Mouse (Mus musculus): ENCODE measurements around the gene Pou2f2. TPM values are rescaled to one million over a fixed set of nuclear protein-coding genes. Genes with fewer than 3 reads are reported as not detected.

Pou2f2 gene
- total and polyA plus RNA-seq, 3 experiments = 8.9 to 102 (median 46.1) TPM

DNA sequence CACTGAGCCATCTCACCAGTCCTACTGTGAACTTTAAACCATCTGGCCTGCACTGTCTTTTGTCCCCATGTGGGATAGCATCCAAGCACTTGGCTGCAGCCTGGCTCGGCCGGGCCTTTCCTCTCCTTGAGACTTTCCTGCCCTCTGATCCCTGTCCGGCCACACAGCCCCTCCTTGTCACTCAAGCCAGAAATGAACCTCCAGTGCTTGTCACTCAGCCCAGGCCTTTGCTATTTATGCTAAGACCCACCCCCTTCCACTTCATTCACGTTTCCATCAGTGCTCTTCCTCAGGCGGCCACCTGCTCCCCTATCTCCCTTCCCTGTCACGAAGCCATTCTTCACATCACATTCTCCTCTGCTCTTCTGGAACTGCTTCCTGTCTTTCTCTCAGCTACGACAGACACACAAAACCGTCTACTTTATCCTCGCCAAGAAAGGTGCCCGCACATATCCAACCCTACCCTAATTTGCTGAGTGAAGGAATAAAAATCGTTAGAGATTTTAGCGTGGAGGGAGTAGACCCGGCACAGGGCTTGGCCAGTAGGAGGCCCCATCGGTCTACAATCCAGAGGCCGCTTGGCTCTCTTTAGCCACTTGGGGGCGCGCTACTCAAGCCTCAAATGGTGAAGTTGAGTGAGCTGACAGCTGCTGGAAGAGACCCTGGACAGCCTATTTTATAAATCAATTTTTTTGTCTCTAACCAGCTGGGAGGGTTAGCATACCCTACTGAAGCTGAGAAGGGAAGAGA is 73.9 kb downstream of the Pou2f2 start (continued):
- TF ChIP-seq MAZ (IDR thresholded peaks at IDR 0.05; ENCODE audit: low read depth, low read length) (peak; percentile 80), ZKSCAN1 (IDR thresholded peaks at IDR 0.05; ENCODE audit: borderline replicate concordance, low read depth, low read length) (no peak), CTCF (conservative IDR thresholded peaks at IDR 0.05 in 1 of 2, IDR thresholded peaks at IDR 0.05 in 1 of 2; ENCODE audit: low read depth in 2 of 2, low read length in 2 of 2) (peak; percentile 49 to 100; a peak in 3 of 4 replicates), IRF4 (IDR thresholded peaks at IDR 0.05; ENCODE audit: low read depth, low read length) (peak; percentile 61), BHLHE40 (IDR thresholded peaks at IDR 0.05; ENCODE audit: low read depth, low read length) (no peak), MXI1 (IDR thresholded peaks at IDR 0.05; ENCODE audit: low read depth, low read length) (peak; percentile 85), ZC3H11A (IDR thresholded peaks at IDR 0.05; ENCODE audit: low read depth, low read length) (peak; percentile 95), EP300 (IDR thresholded peaks at IDR 0.05; ENCODE audit: low read length) (no peak)

DNA sequence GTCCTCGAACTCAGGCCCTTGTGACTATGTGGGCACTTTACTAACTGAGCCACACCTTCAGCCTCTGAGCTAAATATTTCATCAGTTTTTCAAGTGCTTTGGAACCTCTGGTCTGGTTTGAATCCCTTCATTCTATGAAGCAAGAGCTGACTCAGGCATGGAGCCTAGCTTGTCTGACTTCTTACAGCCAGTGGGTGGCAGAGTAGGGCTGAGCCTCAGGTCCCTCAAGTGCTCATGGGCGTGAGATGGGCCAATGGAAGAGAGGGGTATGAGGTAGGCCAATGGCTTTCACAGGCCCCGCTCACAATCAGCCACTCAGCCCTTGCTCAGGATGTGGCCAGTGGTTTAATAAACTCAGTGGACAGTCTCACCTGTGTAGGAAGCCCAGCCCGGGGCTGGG is 79.9 kb downstream of the Pou2f2 start:
- H3K27me3 ChIP-seq (replicated peaks) = no peaks in the 10 kb centered on the region
- H3K36me3 ChIP-seq (replicated peaks in 1 of 2; ENCODE audit: control insufficient read depth in 1 of 2, insufficient read depth in 1 of 2, low read length in 1 of 2) = peaks cover 81 to 92% of the 10 kb centered on the region in 2 experiments
- H3K9ac ChIP-seq (ENCODE audit: insufficient read depth, low read depth) = no peak overlapping the region
- dilution Hi-C loops (cut with MboI; ENCODE audit: extremely low pct_ligation_motif_present, extremely low pct_unique_long_range_greater_than_20kb, low sequenced_read_pairs) (no loop called here), in situ Hi-C loops (cut with MboI; ENCODE audit: low pct_ligation_motif_present, low pct_unique_long_range_greater_than_20kb, low sequenced_read_pairs) (loop anchor here (5.0 kb wide), 1 partner anchor 33 kb away; no protein-coding TSS in a partner anchor)
- no peak for TF ChIP-seq MEF2A (IDR thresholded peaks at IDR 0.05; ENCODE audit: borderline replicate concordance, low read depth, low read length)
- TF ChIP-seq CTCF (conservative IDR thresholded peaks at IDR 0.05 in 1 of 2, IDR thresholded peaks at IDR 0.05 in 1 of 2; ENCODE audit: low read depth in 2 of 2, low read length in 2 of 2) = peak in 1 of 2 experiments; percentile 36; a peak in 2 of 4 replicates
- no peak overlapping the region for H3K27ac ChIP-seq (ENCODE audit: insufficient read depth, low read depth)
- H3K79me2 ChIP-seq (replicated peaks; ENCODE audit: control insufficient read depth, extremely low read depth, insufficient read depth, poor library complexity, severe bottlenecking) = no peaks in the 10 kb centered on the region
- H3K4me2 ChIP-seq (ENCODE audit: insufficient read depth, low read depth, poor library complexity, severe bottlenecking) = no peak overlapping the region
- H3K9me3 ChIP-seq (replicated peaks; ENCODE audit: low read length) = no peaks in the 10 kb centered on the region
- DNase-seq (ENCODE audit: extremely low read depth) = no peak
- no peak overlapping the region for H3K4me3 ChIP-seq (replicated peaks in 1 of 3; ENCODE audit: low read depth in 2 of 3, low read length in 2 of 3, poor library complexity in 1 of 3)
- H3K4me1 ChIP-seq (ENCODE audit: control insufficient read depth in 1 of 2, insufficient read depth in 2 of 2) = no peaks in the 10 kb centered on the region

DNA sequence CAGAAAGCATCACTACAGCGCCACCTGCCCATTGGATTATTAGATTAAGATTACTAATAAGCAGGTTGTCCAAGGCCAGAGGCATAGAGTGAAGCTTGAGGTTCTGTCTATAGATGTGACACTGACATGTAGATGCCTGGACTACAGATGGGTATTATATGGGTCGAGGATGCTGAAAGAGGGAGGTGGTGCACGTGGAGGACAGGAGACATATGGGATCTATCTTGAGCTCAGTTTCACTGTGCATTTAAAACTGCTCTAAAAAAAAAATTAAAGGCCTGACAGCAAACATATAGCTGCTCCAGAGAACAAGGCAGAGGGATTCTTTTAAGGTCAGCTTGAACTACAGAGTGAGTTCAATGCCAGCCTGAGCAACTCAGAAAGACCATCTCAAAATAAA is 81.4 kb downstream of the Pou2f2 start:
- H3K4me3 ChIP-seq (replicated peaks in 1 of 3; ENCODE audit: low read depth in 2 of 3, low read length in 2 of 3, poor library complexity in 1 of 3) = no peak overlapping the region
- dilution Hi-C loops (cut with MboI; ENCODE audit: extremely low pct_ligation_motif_present, extremely low pct_unique_long_range_greater_than_20kb, low sequenced_read_pairs) = no loop called here
- no peak for DNase-seq (ENCODE audit: extremely low read depth)
- no peak overlapping the region for H3K4me2 ChIP-seq (ENCODE audit: insufficient read depth, low read depth, poor library complexity, severe bottlenecking)
- H3K27ac ChIP-seq (ENCODE audit: insufficient read depth, low read depth) = no peak overlapping the region
- H3K9ac ChIP-seq (ENCODE audit: insufficient read depth, low read depth) = no peak overlapping the region
- peaks cover 1% of the 10 kb centered on the region for H3K9me3 ChIP-seq (replicated peaks; ENCODE audit: low read length)
- H3K4me1 ChIP-seq (ENCODE audit: control insufficient read depth in 1 of 2, insufficient read depth in 2 of 2) = no peaks in the 10 kb centered on the region
- no peaks in the 10 kb centered on the region for H3K27me3 ChIP-seq (replicated peaks)
- H3K79me2 ChIP-seq (replicated peaks; ENCODE audit: control insufficient read depth, extremely low read depth, insufficient read depth, poor library complexity, severe bottlenecking) = no peaks in the 10 kb centered on the region
- TF ChIP-seq MAZ (IDR thresholded peaks at IDR 0.05; ENCODE audit: low read depth, low read length) (no peak), CHD2 (IDR thresholded peaks at IDR 0.05; ENCODE audit: low read length) (no peak), NELFE (IDR thresholded peaks at IDR 0.05; ENCODE audit: low read depth, low read length) (no peak), E2F4 (IDR thresholded peaks at IDR 0.05; ENCODE audit: insufficient replicate concordance, low read depth, low read length) (no peak), MXI1 (IDR thresholded peaks at IDR 0.05; ENCODE audit: low read depth, low read length) (no peak)
- in situ Hi-C loops (cut with MboI; ENCODE audit: low pct_ligation_motif_present, low pct_unique_long_range_greater_than_20kb, low sequenced_read_pairs) = loop anchor here (5.0 kb wide), 1 partner anchor 34 kb away; no protein-coding TSS in a partner anchor
- H3K36me3 ChIP-seq (replicated peaks in 1 of 2; ENCODE audit: control insufficient read depth in 1 of 2, insufficient read depth in 1 of 2, low read length in 1 of 2) = peaks cover 83 to 92% of the 10 kb centered on the region in 2 experiments
